Mouse (Mus musculus) mouse trophoblast stem cell (cell line): ENCODE results near the gene Pm20d2.

ENCODE experiments used
- in situ Hi-C, 2 experiments: fragments of 300-500 bp; cut with MseI, MboI; formaldehyde crosslinking; loops; 2 replicates in 1 of 2; 3 replicates in 1 of 2; pipeline ENCODE4 v1.15.1; 2025

Gene Pm20d2

DNA sequence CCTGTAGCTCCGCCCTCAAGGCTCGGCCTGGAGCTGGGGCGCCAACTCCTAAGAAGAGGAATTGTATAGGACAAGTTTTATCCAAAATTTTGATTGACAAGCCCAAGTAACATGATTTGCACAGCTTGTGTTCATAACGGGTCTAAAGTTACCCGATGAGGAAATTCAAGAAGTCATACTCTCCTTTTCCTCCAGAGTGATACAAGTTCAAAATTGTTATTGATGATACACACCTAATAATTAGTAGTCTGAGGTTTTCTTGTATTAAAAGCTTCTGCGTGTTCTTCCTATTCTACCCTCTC, at the start of gene Pm20d2:
Gene Pm20d2, minus strand, starts transcription at position 3 of the 302 bp plus-strand sequence.
- in situ Hi-C loops = no loop called here

DNA sequence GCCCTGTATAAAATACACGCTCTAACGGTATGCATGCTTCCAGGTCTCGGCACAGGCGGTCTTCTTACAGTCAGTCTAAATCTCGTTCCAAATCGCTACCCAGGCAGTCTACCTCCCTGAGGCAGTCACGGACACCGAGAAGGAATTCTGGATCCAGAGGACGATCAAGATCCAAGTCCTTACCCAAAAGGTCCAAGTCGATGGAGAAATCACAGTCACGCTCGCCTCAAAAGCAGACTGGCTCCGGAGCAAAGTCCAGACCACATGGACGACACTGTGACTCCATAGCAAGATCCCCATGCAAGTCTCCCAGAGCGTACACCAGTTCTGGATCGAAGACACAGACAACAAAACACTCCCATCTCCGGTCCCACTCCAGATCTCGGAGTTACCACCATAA, 41.3 kb upstream of the Pm20d2 start:
- in situ Hi-C loops = no loop called here

DNA sequence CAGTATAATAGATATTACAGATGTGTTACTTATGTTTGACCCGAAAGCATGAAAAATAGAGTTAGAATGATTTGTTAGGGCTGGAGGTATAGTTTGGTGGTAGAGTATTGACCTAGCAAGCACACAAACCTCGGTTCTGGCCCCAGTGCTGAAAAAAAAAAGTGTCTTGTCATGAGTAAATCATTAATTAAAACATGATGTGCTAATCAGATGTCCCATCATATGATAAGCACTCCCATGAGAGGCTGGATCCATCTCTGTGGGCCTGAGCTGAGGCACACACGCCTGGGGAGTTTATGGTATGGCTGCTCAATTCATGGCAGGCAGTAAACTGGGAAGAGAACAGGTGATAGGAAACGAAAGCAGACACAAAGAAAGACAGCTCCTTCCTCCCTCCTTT, 40.1 kb upstream of the Pm20d2 start:
- in situ Hi-C loops = no loop called here

DNA sequence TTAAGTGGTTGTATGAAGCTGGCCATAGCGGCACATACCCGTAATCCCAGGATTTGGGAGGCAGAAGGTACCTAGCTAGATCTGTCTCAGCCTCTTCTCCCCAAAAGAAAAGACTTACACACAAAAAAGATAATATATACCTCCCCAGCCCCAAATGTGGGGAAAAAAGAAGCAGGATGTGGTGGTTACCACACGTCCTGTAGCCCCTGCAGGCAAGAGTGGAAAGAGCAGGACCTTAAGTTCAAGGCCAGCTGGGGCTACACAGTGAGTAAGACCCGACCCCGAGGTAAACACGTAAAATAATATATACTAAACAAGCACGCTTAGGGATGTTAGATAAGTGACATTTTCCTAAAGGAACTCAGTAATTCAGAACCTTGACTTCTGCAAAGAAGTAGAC, 37.6 kb upstream of the Pm20d2 start:
- in situ Hi-C loops = no loop called here

DNA sequence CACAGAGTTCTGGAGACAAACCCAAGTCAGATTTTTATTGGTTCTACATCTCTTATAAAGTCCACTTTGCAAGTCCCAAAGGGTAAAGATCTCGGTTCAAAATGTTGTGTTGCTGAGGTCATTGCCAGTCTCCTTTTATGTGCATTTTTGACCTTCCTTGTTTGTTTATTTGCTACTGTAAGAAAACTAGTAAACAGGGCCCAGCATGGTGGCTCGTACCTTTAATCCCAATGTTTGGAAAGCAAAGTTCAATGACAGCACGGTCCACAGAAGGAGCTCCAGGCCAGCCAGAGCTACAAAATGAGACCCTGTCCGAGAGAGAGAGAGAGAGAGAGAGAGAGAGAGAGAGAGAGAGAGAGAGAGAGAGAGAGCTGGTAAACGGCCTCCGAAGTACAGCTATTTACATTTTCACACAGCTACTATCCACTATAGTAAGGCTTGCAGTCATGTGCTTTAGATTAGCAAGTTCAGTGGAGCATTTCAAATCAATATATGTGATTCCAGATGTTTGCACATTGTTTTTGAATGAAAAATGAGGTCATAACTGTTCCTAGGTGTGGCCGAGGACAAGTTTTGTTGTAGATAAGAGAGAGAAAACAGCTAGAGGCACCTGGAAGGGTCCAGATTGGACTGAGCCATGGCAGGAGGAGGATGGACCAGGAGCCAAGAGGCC, 34.6 kb upstream of the Pm20d2 start:
- in situ Hi-C loops = no loop called here

DNA sequence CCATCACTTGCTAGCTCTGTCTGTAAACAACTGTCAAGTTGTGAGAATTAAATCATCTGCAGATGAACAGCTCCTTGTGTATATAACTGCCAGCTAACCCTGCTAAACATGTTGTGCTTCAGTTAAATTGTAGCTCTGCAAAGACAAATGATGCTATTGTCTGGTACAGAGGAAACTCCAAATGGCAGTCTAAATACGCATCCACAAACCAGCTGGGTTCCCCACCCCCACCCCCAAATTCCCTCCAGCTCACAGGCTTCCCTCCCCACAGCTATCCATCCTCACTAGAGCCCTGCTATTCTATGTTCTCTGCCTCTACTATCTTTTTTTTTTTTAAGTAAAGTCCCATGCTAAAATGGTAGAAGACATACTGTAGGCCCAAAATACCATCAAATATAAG, 32.3 kb upstream of the Pm20d2 start:
- in situ Hi-C loops = no loop called here

DNA sequence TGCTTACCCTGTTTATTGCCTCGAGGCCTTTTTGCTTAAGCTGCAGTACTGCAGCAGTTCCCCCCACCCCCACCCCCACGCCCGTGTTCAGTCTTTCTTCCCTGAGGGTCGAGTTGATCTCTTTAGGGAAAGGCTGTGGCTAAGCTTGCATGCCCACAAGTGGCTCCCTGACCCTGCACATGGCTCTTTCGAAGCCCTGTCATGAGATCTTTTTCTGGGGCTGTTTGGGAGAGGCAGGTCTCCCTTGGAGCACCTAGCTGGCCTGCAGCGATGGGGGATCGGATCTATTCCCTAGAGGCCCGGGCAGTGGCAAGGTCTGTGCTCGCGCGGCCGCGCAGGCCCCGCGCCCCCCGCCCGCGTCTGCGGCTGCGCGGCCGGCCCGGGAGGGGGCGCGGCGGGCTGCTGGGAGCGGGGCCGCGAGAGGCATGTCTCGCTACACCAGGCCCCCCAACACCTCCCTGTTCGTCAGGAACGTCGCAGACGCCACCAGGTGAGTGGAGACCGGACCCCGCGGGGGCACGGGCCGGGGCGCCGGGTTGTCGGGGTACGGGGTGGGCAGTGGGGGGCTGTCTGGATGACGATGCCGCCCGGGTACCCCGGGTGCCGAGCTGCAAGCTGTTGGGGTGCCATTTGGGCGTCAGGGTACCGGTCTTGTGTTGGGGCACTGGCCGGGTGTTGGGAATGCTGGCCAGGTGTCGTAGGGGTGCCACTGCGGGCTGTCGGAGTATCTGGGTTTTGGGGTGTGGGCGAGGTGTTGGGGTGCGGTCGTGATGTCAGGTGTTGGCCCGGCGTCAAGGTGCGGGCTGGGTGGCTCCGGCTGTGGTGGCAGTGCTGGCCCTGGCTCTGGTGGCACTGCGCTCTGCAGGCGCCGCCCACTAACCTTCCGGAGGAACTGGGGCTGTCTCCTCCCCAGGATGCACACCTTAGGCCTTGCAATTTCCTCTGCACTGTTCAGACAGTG, 19.6 kb upstream of the Pm20d2 start, which contains the start of gene Srsf12:
Gene Srsf12, plus strand, starts transcription at position 111 of the 961 bp plus-strand sequence.
- in situ Hi-C loops = no loop called here

DNA sequence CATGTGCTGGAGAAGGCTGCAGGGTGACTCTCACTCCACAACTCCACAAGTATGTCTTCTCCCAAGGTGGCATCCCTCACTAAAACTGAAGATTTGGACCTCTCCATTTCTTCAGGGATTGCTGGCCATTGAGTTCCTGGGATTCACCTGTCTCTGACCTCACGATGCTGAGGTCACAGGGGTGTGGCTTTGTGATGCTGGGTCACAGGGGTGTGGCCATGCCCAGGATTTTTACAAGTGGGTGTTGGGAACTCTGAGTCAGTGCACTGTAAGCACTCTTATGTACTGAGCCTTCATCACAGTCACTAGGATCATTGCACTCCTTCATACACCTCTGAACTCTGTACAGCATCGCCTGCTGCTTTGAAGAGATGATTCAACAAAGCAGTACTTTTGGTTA, 18.0 kb upstream of the Pm20d2 start:
- in situ Hi-C loops = no loop called here

DNA sequence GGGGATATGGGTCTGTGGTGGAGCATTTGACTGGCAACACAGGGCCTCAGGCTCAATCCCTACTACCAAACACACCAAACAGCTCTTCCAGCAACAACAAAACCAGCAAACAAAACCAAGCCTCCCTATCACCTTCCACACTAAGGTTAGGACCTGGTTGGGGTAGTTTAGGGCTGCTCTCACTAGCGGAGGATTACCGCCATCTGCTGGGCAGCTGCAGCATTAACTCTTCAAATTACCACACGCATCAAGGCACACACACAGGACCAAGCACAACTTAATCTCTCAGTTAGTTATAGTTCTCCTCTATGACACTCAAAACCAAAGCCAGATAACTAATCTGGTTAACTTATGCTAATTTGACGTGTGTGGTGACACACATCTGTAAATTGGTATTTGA, 15.1 kb upstream of the Pm20d2 start:
- in situ Hi-C loops = no loop called here

DNA sequence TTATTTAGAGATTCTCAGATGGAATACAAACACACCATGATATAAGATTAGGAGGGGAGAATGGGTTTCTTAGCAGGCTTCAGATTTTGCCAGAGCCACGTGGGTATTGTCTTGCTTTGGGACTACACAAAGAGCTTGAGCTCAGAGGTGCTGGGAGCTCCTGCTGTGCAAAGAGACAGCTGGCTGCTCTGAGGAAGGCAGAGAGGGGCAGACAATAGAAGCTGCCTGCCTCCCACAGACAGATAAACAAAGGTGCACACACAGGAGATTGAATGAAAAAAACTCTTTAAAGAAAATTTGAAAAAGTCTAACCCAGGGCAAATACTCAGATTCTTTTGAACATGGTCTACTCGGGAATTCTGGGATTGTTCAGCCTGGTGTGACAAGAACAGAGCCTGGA, 8.6 kb upstream of the Pm20d2 start:
- in situ Hi-C loops = no loop called here

DNA sequence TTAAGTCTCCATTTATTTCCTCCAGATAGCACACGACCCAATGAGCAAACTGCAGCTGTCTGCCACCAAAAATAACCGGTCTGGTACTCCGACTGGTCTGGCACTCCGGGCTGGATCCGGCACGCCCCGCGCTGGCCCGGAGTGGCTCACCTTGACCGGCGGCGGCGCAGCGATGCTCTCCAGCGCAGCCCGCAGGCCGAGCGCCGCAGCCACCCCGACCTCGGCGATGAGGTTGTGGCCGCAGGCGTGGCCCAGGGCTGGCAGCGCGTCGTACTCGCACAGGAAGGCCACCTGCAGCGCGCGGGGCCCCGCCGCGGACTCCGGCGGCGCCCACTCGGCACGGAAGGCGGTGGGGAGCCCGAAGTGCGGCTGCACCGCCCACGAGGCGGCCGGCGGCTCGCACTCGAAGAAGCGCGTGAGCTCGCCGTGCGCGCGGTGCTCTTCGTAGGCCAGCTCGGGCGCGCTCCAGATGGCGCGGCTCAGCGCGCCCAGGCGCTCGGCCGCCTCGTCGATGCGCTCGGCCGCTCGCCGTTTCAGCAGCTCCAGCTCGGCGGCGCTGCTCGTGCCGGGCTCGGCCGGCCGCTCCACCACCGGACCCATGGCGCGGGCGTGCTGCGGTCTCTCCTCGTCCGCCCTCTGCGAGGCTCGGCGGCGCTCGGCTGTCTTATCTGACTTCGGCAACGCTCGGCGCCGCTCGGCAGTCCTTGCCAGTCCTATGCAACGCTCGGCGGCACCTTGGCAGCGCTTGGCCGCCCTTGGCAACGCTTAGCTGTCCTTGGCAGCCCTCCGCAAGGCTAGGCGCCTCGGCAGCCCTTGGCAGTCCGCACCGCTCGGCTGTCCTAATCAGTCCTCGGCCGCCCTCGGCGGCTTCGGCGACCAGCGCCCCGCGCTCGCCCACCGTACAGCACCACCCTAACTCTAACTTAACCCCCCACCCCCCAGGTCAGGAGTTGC, 479 bp downstream of the Pm20d2 start:
- in situ Hi-C loops = no loop called here

DNA sequence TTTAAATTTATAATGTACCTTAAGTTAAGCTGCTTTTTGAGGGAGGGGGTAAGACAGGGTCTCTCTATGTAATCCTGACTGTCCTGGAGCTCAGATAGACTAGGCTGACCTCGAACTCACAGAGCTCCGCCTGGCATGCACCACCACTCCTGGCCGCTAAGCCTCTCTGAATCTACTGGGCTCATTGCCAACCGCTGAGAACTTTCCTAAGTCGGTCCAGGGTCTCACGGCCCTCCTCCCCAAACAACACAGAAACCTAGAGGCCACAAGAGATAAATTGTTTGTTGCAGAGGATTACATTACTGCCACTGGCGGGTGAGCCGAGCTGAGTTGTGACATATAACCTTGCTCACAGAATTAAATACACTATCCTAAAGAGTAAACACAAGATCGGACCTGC, 1.4 kb downstream of the Pm20d2 start:
- in situ Hi-C loops = no loop called here

DNA sequence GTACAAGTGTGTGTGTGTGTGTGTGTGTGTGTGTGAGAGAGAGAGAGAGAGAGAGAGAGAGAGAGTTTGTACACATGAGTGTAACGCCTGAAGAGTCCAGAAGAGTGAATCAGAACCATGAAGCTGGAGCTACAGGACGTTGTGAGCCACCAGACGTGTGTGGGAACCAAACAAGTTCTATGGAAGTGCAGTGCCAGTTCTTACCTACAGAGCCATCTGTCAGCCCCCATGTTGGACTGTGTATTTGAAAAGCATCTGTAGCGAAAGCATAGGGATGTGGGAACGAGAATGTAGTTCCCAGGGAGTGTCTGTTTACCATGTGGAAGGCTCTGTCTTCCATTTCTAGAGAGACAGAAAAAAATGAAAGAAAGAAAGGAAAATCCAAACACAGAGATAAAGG, 6.1 kb downstream of the Pm20d2 start:
- in situ Hi-C loops = no loop called here

DNA sequence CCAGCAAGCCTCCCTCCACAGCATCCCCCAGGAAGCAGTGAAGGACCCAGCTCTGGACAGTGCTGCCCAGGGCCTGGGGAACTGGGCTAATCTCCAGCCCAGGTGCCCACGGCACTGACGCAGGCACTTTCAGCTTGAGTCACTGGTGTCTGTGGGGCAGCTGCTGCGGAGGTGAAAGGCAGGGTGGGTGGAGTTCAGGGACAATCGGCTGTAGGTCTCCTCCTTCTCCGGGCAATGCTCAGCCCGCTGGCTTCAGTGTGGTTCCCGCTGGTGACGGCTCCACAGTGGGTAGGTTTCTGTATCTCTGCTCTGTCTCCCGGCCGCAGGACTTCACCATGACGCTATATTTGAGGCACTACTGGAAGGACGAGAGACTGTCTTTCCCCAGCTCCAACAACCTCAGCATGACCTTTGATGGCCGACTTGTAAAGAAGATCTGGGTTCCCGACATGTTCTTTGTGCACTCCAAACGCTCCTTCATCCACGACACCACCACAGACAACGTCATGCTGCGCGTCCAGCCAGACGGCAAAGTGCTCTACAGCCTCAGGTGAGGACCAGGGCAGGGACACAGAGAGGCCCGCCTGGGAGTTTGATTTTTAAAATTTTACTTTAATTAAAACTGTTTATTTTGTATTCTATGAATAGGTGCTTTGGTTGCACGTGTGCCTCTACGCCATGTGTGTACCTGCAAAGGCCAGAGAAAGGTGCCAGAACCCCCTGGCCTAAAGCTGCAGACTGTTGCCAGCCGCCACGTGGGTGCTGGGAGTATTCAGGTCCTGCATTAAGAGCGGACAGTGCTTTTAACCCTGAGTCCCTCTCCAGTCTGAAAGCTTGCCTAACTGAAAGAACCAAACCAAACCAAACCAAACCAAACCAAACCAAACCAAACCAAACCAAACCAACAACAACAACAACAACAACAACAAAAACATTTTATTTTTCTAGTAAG, 37.2 kb downstream of the Pm20d2 start:
- in situ Hi-C loops = no loop called here

DNA sequence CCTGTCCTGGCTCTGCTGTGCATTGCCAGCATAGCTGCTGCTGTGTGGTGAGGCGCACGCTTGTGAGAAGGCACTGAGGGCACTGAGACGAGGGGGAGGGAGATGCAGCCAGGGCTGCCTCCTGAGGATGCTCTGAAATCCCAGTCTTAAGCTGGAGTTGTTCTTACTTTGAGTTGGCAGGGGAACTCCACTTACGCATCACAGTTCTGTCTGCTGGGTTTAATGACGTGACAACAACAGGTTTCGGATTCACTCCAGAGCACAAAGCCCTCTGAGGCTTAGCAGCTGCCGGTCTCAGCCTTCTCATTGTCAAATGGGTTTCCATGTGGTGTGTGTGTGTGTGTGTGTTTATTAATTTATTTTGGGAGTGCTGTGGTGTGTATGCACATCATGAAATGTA, 40.4 kb downstream of the Pm20d2 start:
- in situ Hi-C loops = loop anchor here (5.0 to 10.0 kb wide), 2 partner anchors 143 to 146 kb away; partner anchors contain the start of gene Pnrc1 (in 2 of the 2)

DNA sequence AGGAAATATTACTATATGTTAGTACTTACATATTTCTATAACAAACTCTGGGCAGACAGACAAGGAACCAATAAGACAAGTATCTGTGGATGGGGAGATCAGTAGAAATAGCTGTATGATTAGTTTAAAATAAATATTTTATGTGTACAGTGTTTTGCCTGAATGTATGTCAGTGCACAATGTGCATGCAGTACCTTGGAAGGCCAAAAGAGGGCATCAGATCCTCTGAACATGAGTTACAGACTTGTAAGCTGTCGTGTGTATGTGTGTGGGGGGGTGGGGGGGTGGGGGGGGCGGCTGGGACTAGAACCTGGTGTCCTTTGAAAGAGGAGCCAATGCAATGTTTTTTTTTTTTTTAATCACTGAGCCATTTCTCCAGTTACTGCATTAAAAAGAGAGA, 41.7 kb downstream of the Pm20d2 start:
- in situ Hi-C loops = loop anchor here (5.0 to 10.0 kb wide), 2 partner anchors 144 to 147 kb away; partner anchors contain the start of gene Pnrc1 (in 2 of the 2)

DNA sequence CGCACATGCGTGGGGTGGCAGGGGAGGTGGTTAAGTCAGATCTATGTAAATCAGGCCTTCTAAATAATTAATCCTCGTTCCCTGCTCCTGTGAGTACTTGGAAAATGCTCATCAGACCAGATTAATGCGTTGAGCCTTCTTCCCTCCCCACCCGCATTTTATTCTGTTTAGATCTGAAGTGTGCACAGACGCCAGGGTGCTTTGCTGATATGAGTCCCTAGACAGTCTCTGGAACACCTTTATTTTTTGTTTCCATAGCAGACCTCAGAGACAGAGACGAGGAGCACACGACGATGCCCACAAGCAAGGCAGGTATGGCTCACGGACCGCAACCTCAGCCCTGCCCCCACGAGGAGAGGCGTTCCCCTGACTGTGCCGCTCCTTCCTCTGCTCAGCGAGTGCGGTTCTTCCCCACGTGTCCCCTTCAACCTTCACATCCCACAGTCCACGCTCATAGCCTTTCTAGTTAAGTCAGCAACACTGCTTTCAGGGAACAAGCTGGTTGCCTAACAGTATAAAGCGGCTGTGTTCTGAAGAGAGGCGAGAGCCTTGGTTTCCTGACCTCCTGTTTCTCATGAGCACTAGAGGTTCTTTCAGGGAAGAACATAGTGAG, 42.8 kb downstream of the Pm20d2 start:
- in situ Hi-C loops = loop anchor here (5.0 to 10.0 kb wide), 2 partner anchors 146 to 148 kb away; partner anchors contain the start of gene Pnrc1 (in 2 of the 2)

DNA sequence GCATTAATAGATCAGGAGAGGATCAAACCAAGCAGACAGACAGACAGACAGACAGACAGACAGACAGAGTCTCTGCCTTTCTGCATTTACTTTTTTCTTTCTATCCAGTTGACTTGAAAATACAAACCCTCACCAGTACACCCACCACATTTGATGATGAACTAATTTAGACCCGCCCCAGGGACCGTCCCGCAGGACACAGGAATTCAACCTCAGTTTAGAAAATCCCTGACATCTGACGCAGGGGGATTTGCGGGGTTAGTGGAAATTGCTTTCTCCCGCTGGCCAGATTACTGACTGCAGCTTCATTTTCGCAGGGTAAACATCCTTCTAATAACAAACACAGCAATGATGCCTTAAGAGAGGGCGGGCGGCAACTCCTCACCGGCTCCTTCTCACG, 57.3 kb downstream of the Pm20d2 start, which contains the start of gene Gabrr1:
Gene Gabrr1, plus strand, starts transcription at position 301 of the 400 bp plus-strand sequence.
- in situ Hi-C loops = no loop called here

DNA sequence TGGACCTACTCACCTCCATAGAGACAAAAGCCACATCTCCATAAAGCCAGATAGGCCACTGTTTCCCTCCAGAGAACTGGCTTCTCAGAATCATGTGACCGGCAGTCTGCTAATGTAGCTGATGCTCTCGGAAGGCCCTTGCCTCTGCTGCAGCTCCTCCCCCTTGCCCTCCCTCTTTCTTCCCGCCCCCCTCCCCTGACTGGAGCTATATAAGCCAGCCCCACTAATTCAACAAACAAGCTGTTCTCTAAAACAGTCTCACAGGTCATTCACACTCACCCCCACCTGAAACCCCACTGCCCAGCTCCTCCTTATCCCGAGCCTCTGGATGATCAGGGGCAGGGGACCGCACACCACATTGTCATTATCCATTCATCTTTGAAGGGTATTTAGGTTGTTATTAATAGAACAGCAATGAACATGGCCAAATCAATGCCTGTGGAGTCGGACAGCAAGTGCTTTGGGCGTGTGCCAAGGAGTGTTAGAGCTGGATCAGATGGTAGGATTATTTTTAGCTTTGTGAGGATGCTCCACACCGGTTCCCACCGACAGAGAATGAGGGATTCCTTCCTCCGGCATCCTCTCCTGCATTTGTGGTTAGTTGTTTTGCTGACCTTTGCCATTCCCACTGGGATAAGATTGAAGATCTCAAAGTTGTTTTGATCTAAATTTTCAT, 64.0 kb downstream of the Pm20d2 start:
- in situ Hi-C loops = no loop called here
